In genomic region chr19:41534021-41534420, GRCm38 (mm10) we compare ENCODE assay signal across 20 mouse cellular contexts. TPM values are rescaled to one million over a fixed set of nuclear protein-coding genes. Genes with fewer than 3 reads are reported as not detected.
DNase-seq lines count a peak whose midpoint lies in the region; ATAC-seq and TF ChIP-seq lines count a peak whose summit lies in the region.
"Had no signal": no experiment of that assay in that cellular context is flagged by ENCODE, and none has a peak within 500 bp of the region (broad histone marks: within the 10 kb centered on the region; RNA-seq: fewer than 3 reads in every experiment).

No protein-coding gene starts in this region.

- dilution Hi-C loops in CH12.LX (cut with MboI; ENCODE audit: extremely low pct_ligation_motif_present, extremely low pct_unique_long_range_greater_than_20kb, low sequenced_read_pairs), result no loop called here

- H3K27me3 ChIP-seq in CH12.LX (replicated peaks), result no peaks in the 10 kb centered on the region
- no peaks in the 10 kb centered on the region for H3K27me3 ChIP-seq in MEL (ENCODE audit: control insufficient read depth in 1 of 2, insufficient read depth in 2 of 2, low read length in 2 of 2)
- H3K27me3 ChIP-seq in lung, postnatal 0 days (replicated peaks; ENCODE audit: insufficient read depth, low read length), result no peaks in the 10 kb centered on the region
- H3K27me3 ChIP-seq: Patski had no signal

- no peak overlapping the region for H3K9ac ChIP-seq in CH12.LX (ENCODE audit: insufficient read depth, low read depth)
- H3K9ac ChIP-seq in MEL (ENCODE audit: control insufficient read depth, low read depth, low read length, poor library complexity, severe bottlenecking), result no peak overlapping the region
- H3K9ac ChIP-seq in lung, postnatal 0 days (replicated peaks; ENCODE audit: low read depth), result no peak overlapping the region

- H3K79me2 ChIP-seq in CH12.LX (replicated peaks; ENCODE audit: control insufficient read depth, extremely low read depth, insufficient read depth, poor library complexity, severe bottlenecking), result peaks cover 9% of the 10 kb centered on the region; the same call in 1 of the 2 replicates
- H3K79me2 ChIP-seq in MEL (ENCODE audit: control insufficient read depth, insufficient read depth, low read length, poor library complexity), result peaks cover 10% of the 10 kb centered on the region

- H3K9me3 ChIP-seq in CH12.LX (replicated peaks; ENCODE audit: low read length) (no peaks in the 10 kb centered on the region), MEL (replicated peaks; ENCODE audit: insufficient read depth, low read length) (no peaks in the 10 kb centered on the region)
- no peaks in the 10 kb centered on the region for H3K9me3 ChIP-seq in lung, postnatal 0 days (ENCODE audit: low read length)
- H3K9me3 ChIP-seq: G1E had no signal

- no peak overlapping the region for H3K4me2 ChIP-seq in CH12.LX (ENCODE audit: insufficient read depth, low read depth, poor library complexity, severe bottlenecking)
- no peak overlapping the region for H3K4me2 ChIP-seq in lung, postnatal 0 days (replicated peaks; ENCODE audit: low read depth, low read length)

- no peak for ATAC-seq in lung, postnatal 0 days
- ATAC-seq: activated CD4-positive, CD25-positive, alpha-beta regulatory T cell, adult 4 months; CD4-positive, CD25-positive, alpha-beta regulatory T cell, adult 4 months; Patski had no signal

- no peak for DNase-seq in CH12.LX (ENCODE audit: extremely low read depth)
- DNase-seq in MEL (ENCODE audit: low read depth, low spot score), result peak; percentile 49
- DNase-seq in right cerebral cortex, adult 2 months (ENCODE audit: low spot score in 2 of 2), result no peak
- no peak for DNase-seq in lung, postnatal 0 days (ENCODE audit: low spot score)
- DNase-seq: adrenal gland, adult 2 months; adrenal gland, adult 8-10 months; adrenal gland, postnatal 10 days; adrenal gland, postnatal 14 days; adrenal gland, postnatal 25 days; adrenal gland, postnatal 36 days; B cell, adult 2 months; cerebellum, adult 11 months; cerebellum, adult 11-12 months; cerebellum, adult 18-20 months; cerebellum, adult 2 months; cerebellum, adult 8-10 months had no signal

- in situ Hi-C loops in CH12.LX (cut with MboI; ENCODE audit: low pct_ligation_motif_present, low pct_unique_long_range_greater_than_20kb, low sequenced_read_pairs), result no loop called here

- TF ChIP-seq RAD21 in CH12.LX (IDR thresholded peaks at IDR 0.05; ENCODE audit: low read depth, low read length), result no peak
- no peak for TF ChIP-seq RAD21 in MEL (IDR thresholded peaks at IDR 0.05; ENCODE audit: low read depth, low read length)

- H3K27ac ChIP-seq in CH12.LX (ENCODE audit: insufficient read depth, low read depth), result no peak overlapping the region
- no peak overlapping the region for H3K27ac ChIP-seq in MEL (ENCODE audit: control insufficient read depth, low read depth, low read length)
- no peak overlapping the region for H3K27ac ChIP-seq in lung, postnatal 0 days (ENCODE audit: low read length)

- no peak for TF ChIP-seq POLR2A in CH12.LX (IDR thresholded peaks at IDR 0.05; ENCODE audit: low read depth, low read length)
- TF ChIP-seq POLR2A in MEL (IDR thresholded peaks at IDR 0.05; ENCODE audit: control insufficient read depth in 1 of 2, insufficient read depth in 1 of 2, low read depth in 1 of 2, low read length in 2 of 2, poor library complexity in 1 of 2), result no peak

- H3K4me1 ChIP-seq in CH12.LX (ENCODE audit: control insufficient read depth in 1 of 2, insufficient read depth in 2 of 2), result peaks cover 0 to 25% of the 10 kb centered on the region in 2 experiments; a peak in 1 of 4 replicates
- H3K4me1 ChIP-seq in MEL (ENCODE audit: control insufficient read depth in 1 of 2, insufficient read depth in 2 of 2, low read length in 2 of 2), result peaks cover 4 to 15% of the 10 kb centered on the region in 2 experiments; a peak in 3 of 4 replicates
- no peaks in the 10 kb centered on the region for H3K4me1 ChIP-seq in lung, postnatal 0 days (ENCODE audit: insufficient read depth, low read depth, low read length)

- H3K4me3 ChIP-seq in CH12.LX (replicated peaks in 1 of 3; ENCODE audit: low read depth in 2 of 3, low read length in 2 of 3, poor library complexity in 1 of 3) (no peak overlapping the region), MEL (ENCODE audit: control insufficient read depth in 1 of 2, insufficient read depth in 1 of 2, low read depth in 2 of 2, low read length in 2 of 2) (no peak overlapping the region)
- H3K4me3 ChIP-seq in lung, postnatal 0 days (ENCODE audit: low read depth, low read length), result no peak overlapping the region

- TF ChIP-seq EP300 in CH12.LX (IDR thresholded peaks at IDR 0.05; ENCODE audit: low read length) (no peak), MEL (IDR thresholded peaks at IDR 0.05; ENCODE audit: low read depth in 1 of 2, low read length in 2 of 2) (no peak)
- TF ChIP-seq EP300 in lung, postnatal 0 days (IDR thresholded peaks at IDR 0.05), result no peak

- TF ChIP-seq CTCF in CH12.LX (conservative IDR thresholded peaks at IDR 0.05 in 1 of 2, IDR thresholded peaks at IDR 0.05 in 1 of 2; ENCODE audit: low read depth in 2 of 2, low read length in 2 of 2) (no peak), MEL (IDR thresholded peaks at IDR 0.05 in 2 of 3, conservative IDR thresholded peaks at IDR 0.05 in 1 of 3; ENCODE audit: control insufficient read depth in 1 of 3, insufficient read depth in 1 of 3, low read depth in 2 of 3, low read length in 3 of 3, poor library complexity in 1 of 3, severe bottlenecking in 1 of 3) (no peak)
- TF ChIP-seq CTCF in lung, postnatal 0 days (IDR thresholded peaks at IDR 0.05), result no peak

- peaks cover 3 to 23% of the 10 kb centered on the region in 2 experiments for H3K36me3 ChIP-seq in CH12.LX (replicated peaks in 1 of 2; ENCODE audit: control insufficient read depth in 1 of 2, insufficient read depth in 1 of 2, low read length in 1 of 2)
- H3K36me3 ChIP-seq in MEL (ENCODE audit: control insufficient read depth in 1 of 2, insufficient read depth in 2 of 2, low read length in 2 of 2), result peaks cover 18 to 28% of the 10 kb centered on the region in 2 experiments
- H3K36me3 ChIP-seq in lung, postnatal 0 days (ENCODE audit: insufficient read depth, low read length), result no peaks in the 10 kb centered on the region

- 94% methylated on average over 3 of the region's 3 CpGs for WGBS in lung, postnatal 0 days

TF ChIP-seq in CH12.LX, 34 proteins besides CTCF, POLR2A, EP300 and RAD21:
- TF ChIP-seq CHD1 (IDR thresholded peaks at IDR 0.05; ENCODE audit: low read depth, low read length) (no peak), ZNF384 (IDR thresholded peaks at IDR 0.05; ENCODE audit: low read depth, low read length) (peak; percentile 70), IRF4 (IDR thresholded peaks at IDR 0.05; ENCODE audit: low read depth, low read length) (no peak)

TF ChIP-seq in MEL, 35 proteins besides CTCF, POLR2A, EP300 and RAD21:
- TF ChIP-seq ZNF384 (IDR thresholded peaks at IDR 0.05; ENCODE audit: low read depth, low read length) (peak; percentile 85), MAFK (IDR thresholded peaks at IDR 0.05; ENCODE audit: borderline replicate concordance, low read depth, low read length) (no peak)

RNA-seq across cellular contexts. Expression of gene Gm340, which starts 48.1 kb away (rescaled TPM):
- total RNA-seq in CH12.LX (2012; rRNA removed), result 5.3 and 6.2 TPM in 2 replicates
- 2.6 and 3.3 TPM in 2 replicates for total RNA-seq in CH12.LX (2014; rRNA removed)
- polyA plus RNA-seq in CH12.LX (2012; ENCODE audit: insufficient read length, low read depth), result 4.5 TPM in 2 replicates
- 17.4 and 19.3 TPM in 2 replicates for total RNA-seq in MEL (2012; rRNA removed)
- polyA plus RNA-seq in MEL (2012; ENCODE audit: insufficient read depth in 1 of 2, insufficient read length in 2 of 2, low read depth in 1 of 2, low replicate concordance in 2 of 2, missing spikeins in 1 of 2), result 10 to 100 TPM; 11.0 to 38.9 TPM
- polyA plus RNA-seq in lung, postnatal 0 days (2015; fragmentation: Nextera tagmentation; extraction: Ambion mirVana), result 1.2 and 1.3 TPM in 2 replicates

RNA-seq across cellular contexts. Expression of gene Lcor, which starts 51.6 kb away (rescaled TPM):
- total RNA-seq in CH12.LX (2012; rRNA removed) (3.4 and 4.4 TPM in 2 replicates), CH12.LX (2014; rRNA removed) (2.9 and 3.5 TPM in 2 replicates), MEL (2012; rRNA removed) (8.7 and 9.1 TPM in 2 replicates)
- polyA plus RNA-seq in CH12.LX (2012; ENCODE audit: insufficient read length, low read depth) (4.7 and 4.8 TPM in 2 replicates), MEL (2012; ENCODE audit: insufficient read depth in 1 of 2, insufficient read length in 2 of 2, low read depth in 1 of 2, low replicate concordance in 2 of 2, missing spikeins in 1 of 2) (1 to 10 TPM in 1 of 2 experiments, not detected in 1; 8.1 TPM)
- 10.8 and 13.3 TPM in 2 replicates for polyA plus RNA-seq in lung, postnatal 0 days (2015; fragmentation: Nextera tagmentation; extraction: Ambion mirVana)

Comparison
In these comparisons a context has a peak if more than half of its experiments do, and no peak if none do; other contexts are left out.
1. Of the 35 proteins assayed by ChIP-seq in both MEL and CH12.LX: peak only in MEL: none; only in CH12.LX: none; in both: ZNF384; in neither: 34.